Mouse (Mus musculus) hindbrain, postnatal 0 days (tissue): ENCODE results near the gene Slc45a1. TPM values are rescaled to one million over a fixed set of nuclear protein-coding genes. Genes with fewer than 3 reads are reported as not detected.

ENCODE experiments used
- ATAC-seq: fragments of 200-750 bp; cut with Nextera tagmentation; 2 replicates; pipeline ENCODE4 v1.8.0; 2017; ENCODE audit warnings: mild to moderate bottlenecking, moderate TSS enrichment, moderate library complexity
- DNase-seq: peaks from one replicate; pipeline ENCODE4 v3.0.0-alpha.2; 2015; ENCODE audit warnings: low spot score
- H3K27ac ChIP-seq: fragments of 300-500 bp; sonication (generic); 2 replicates; pipeline ENCODE4 v1.5.1; 2014; ENCODE audit warnings: mild to moderate bottlenecking
- H3K27me3 ChIP-seq: fragments of 300-500 bp; sonication (generic); 2 replicates; pipeline ENCODE4 v1.6.1; 2014; ENCODE audit warnings: low read length, mixed read lengths; ENCODE audit not compliant: insufficient read depth
- H3K36me3 ChIP-seq: fragments of 300-500 bp; sonication (generic); 2 replicates; pipeline ENCODE4 v1.6.1; 2014; ENCODE audit warnings: low read length, mixed read lengths; ENCODE audit not compliant: insufficient read depth
- H3K4me1 ChIP-seq: fragments of 300-500 bp; sonication (generic); 2 replicates; pipeline ENCODE4 v1.6.1; 2014; ENCODE audit warnings: antibody characterized with exemption, low read length, mixed read lengths; ENCODE audit not compliant: insufficient read depth
- H3K4me2 ChIP-seq: fragments of 300-500 bp; sonication (generic); 2 replicates; pipeline ENCODE4 v1.6.1; 2014; ENCODE audit warnings: low read depth, mild to moderate bottlenecking, low read length, moderate library complexity, mixed read lengths
- H3K4me3 ChIP-seq: fragments of 300-500 bp; sonication (generic); 2 replicates; pipeline ENCODE4 v1.5.1; 2014; ENCODE audit warnings: low read length
- H3K9ac ChIP-seq: fragments of 300-500 bp; sonication (generic); replicated peaks from 2 replicates; pipeline ENCODE4 v1.6.1; 2014; ENCODE audit warnings: mild to moderate bottlenecking, low read length, moderate library complexity, mixed read lengths
- H3K9me3 ChIP-seq: fragments of 300-500 bp; sonication (generic); 2 replicates; pipeline ENCODE4 v1.6.1; 2016; ENCODE audit warnings: low read length, mixed read lengths
- CTCF ChIP-seq: IDR thresholded peaks from 2 replicates; pipeline ENCODE4 v1.5.1; 2016; ENCODE audit warnings: antibody characterized with exemption, control low read depth, low read depth
- WGBS: fragments of 180-500 bp; shearing (Covaris S2); extraction: QIAGEN DNeasy Blood & Tissue Kit; methylation state at CpG from one replicate; pipeline ENCODE4 v1.1.7; 2014; 5-methylcytosine and 5-hydroxymethylcytosine counted together
- polyA plus RNA-seq: library from polyadenylated mRNA; unstranded; fragments of >200 nt; fragmentation: Nextera tagmentation; extraction: Ambion mirVana; gene quantifications from 2 replicates; pipeline ENCODE4 v1.2.1, GENCODE M21; 2015
- total RNA-seq: library from RNA; depleted of rRNA; stranded (reverse); fragments of >200 nt; gene quantifications from 2 replicates; pipeline ENCODE4 v1.2.3, GENCODE M21; 2014

The Slc45a1 gene
- total and polyA plus RNA-seq, 2 experiments from 2014 or later = 47.5 to 49.6 TPM

DNA sequence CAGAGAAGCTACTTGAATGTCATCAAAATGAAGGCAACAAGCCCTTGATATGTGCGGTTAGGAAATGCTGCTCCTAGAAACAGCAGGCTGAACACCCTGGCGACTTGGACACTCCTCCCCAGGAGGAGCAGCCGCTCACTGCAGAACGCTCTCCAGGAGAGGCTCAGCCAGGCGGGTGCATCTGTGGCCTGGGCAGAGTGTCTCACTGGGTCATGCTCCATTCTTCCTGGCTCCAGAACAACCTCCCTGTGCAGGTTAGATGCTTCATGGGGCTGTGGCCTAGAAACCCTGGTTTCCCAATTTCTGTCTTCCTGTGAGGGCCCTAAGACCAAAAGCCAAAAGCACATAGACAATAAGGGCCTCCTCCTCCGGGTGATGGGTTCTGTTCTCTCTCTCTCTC, 15.3 kb downstream of the Slc45a1 start:
- Histone ChIP-seq H3K36me3 (peaks cover 7% of the 10 kb centered on the region; the same call in 1 of the 2 replicates), H3K4me2 (no peak overlapping the region), H3K4me1 (no peaks in the 10 kb centered on the region), H3K27me3 (no peaks in the 10 kb centered on the region), H3K27ac (no peak overlapping the region), H3K9ac (no peak overlapping the region), H3K4me3 (no peak overlapping the region), H3K9me3 (no peaks in the 10 kb centered on the region)
- no peak for DNase-seq
- ATAC-seq = no peak
- TF ChIP-seq CTCF = no peak
- WGBS = 79% methylated on average over 6 of the region's 6 CpGs

DNA sequence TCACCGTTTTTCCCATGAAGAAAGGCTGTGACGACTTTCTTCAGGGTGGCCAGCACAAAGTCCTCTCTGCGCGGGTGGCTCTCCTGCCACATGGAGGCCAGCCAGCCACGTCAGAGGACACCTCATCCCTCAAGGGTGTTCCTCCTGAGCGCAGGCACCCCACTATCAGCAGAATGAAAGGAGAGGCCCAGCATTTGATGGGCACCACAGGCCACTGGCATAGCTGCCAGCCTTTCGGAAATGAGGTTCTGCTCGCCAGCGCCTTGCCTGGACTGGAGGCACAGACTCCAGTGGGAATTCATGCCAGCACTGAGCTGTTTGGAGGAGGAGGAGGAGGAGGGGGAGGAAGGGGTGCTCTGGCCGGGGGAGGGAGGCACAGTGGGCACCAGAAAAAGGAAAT, 16.4 kb downstream of the Slc45a1 start:
- Histone ChIP-seq H3K36me3 (peaks cover 7% of the 10 kb centered on the region; the same call in 1 of the 2 replicates), H3K4me2 (no peak overlapping the region), H3K27me3 (no peaks in the 10 kb centered on the region), H3K4me3 (no peak overlapping the region), H3K27ac (no peak overlapping the region), H3K9ac (no peak overlapping the region), H3K9me3 (no peaks in the 10 kb centered on the region), H3K4me1 (no peaks in the 10 kb centered on the region)
- TF ChIP-seq CTCF = no peak
- WGBS = 76% methylated on average over 10 of the region's 10 CpGs
- ATAC-seq (no peak), DNase-seq (no peak)

DNA sequence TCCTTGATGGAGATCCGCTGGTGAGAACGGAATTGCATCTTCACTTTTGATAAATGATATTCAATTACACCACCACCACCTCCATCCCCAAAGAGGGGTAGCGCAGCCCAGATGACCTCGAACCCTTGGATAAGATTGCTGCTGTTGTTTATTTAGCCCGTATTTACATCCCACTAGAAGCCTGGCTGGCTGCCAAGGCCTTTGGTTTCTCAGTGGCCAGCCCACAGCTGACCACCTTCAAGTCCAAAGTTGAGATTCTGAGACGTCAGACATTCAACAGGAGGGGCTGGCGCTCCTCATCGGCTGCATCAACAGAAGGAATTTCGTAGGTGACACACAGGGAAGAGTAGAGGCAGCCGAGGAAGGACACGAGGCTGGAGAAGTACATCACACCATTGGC, 22.7 kb downstream of the Slc45a1 start:
- no peaks in the 10 kb centered on the region for H3K36me3 ChIP-seq
- no peak overlapping the region for H3K4me2 ChIP-seq
- no peak overlapping the region for H3K9ac ChIP-seq
- no peak for TF ChIP-seq CTCF
- no peak overlapping the region for H3K4me3 ChIP-seq
- H3K4me1 ChIP-seq = no peaks in the 10 kb centered on the region
- DNase-seq = no peak
- H3K9me3 ChIP-seq = no peaks in the 10 kb centered on the region
- WGBS = 76% methylated on average over 11 of the region's 11 CpGs
- no peaks in the 10 kb centered on the region for H3K27me3 ChIP-seq
- no peak for ATAC-seq
- H3K27ac ChIP-seq = no peak overlapping the region

DNA sequence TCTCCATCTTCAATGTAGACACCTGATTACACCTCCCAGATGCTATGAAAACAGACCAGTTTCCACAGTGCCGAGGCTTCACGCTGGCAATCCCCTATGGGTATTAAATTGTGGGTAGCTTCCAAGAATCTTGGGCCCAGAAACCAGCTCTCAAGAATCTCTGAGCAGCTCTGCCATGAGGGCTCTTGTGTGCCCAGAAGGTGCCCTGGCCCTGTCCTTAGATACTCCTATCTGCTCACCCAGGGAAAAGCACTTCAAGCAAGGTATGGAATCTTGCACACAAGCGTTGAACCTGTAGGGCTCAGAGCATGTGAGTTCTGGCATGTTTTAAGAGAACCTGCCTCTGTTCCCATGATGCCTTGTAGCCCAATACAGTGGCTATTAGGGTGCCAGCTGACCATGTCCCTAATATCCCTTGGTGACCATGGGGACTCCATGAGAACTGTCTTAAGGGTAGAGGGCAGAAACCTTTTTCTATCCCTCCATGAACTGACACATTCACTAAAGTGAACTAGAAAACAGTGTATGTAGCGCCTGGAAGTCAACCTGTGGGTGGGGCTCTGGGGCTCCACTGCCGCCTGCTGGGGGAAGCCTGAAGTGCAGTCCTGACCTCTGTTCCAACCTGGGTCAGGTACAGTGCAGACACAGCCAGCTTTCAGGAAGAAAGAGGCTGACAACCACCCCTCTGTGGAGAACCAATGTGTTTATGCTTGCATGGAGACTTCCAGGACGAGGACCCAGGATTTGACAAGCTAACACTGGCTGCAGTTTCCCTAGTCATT, 25.8 kb downstream of the Slc45a1 start:
- WGBS = 44% methylated on average over 6 of the region's 6 CpGs
- Histone ChIP-seq H3K36me3 (peaks cover 15% of the 10 kb centered on the region; the same call in 1 of the 2 replicates), H3K27me3 (no peaks in the 10 kb centered on the region), H3K4me1 (no peaks in the 10 kb centered on the region), H3K4me3 (no peak overlapping the region), H3K4me2 (no peak overlapping the region), H3K9ac (no peak overlapping the region), H3K9me3 (no peaks in the 10 kb centered on the region), H3K27ac (0 out of 2 replicates have a peak overlapping the region, but pooled peaks have one; percentile 8)
- TF ChIP-seq CTCF = peak; percentile 76
- ATAC-seq = no peak
- DNase-seq = peak; percentile 45

DNA sequence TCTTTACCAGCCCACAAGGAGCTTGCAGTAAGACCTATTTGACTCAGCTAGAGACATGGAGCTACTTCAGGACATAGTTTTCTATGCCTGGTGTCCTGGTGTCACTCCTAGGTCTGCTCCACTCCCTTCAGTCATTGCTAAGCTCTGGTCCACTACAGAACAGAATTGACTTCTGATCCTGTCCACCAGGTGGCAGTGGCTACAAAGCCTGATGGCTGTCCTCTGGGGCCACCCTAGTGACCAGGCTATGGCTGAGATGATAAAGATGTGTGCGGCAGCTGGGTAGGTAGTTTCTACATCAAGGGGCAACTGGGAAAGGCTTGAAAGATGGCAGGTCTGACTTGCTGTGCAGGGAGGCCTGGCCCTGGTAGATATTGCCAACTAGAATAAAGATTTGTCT, 26.5 kb downstream of the Slc45a1 start:
- Histone ChIP-seq H3K36me3 (peaks cover 15% of the 10 kb centered on the region; the same call in 1 of the 2 replicates), H3K9me3 (no peaks in the 10 kb centered on the region), H3K27ac (no peak overlapping the region), H3K9ac (no peak overlapping the region), H3K4me1 (no peaks in the 10 kb centered on the region), H3K4me3 (no peak overlapping the region), H3K27me3 (no peaks in the 10 kb centered on the region), H3K4me2 (no peak overlapping the region)
- DNase-seq = peak; percentile 83
- ATAC-seq = peak; percentile 61
- WGBS = 13% methylated on average over 1 of the region's 1 CpGs
- TF ChIP-seq CTCF = peak; percentile 88

DNA sequence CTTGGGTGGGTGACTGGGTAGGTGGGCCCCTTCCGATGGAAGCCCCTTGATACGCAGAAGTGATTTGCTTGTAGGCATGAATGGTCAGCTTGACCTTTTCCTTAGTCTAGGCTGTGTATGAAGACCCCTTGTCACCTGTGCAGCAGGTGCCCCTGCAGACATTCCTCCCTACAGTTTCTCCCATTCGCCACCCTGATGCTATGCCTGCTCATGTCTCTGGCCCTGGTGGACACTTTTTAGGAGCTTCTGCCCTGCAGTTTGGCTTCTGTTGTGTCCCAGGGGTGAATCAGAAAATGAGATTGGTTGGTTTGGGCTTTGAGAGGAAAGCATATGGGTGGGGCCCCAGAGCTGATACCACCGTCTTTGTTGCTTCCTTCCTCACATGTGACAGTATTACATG, 27.0 kb downstream of the Slc45a1 start:
- Histone ChIP-seq H3K36me3 (peaks cover 15% of the 10 kb centered on the region; the same call in 1 of the 2 replicates), H3K9ac (no peak overlapping the region), H3K27me3 (no peaks in the 10 kb centered on the region), H3K4me2 (no peak overlapping the region), H3K9me3 (no peaks in the 10 kb centered on the region), H3K27ac (no peak overlapping the region), H3K4me1 (no peaks in the 10 kb centered on the region), H3K4me3 (no peak overlapping the region)
- DNase-seq = no peak
- WGBS = 81% methylated on average over 4 of the region's 4 CpGs
- no peak for TF ChIP-seq CTCF
- ATAC-seq = no peak

DNA sequence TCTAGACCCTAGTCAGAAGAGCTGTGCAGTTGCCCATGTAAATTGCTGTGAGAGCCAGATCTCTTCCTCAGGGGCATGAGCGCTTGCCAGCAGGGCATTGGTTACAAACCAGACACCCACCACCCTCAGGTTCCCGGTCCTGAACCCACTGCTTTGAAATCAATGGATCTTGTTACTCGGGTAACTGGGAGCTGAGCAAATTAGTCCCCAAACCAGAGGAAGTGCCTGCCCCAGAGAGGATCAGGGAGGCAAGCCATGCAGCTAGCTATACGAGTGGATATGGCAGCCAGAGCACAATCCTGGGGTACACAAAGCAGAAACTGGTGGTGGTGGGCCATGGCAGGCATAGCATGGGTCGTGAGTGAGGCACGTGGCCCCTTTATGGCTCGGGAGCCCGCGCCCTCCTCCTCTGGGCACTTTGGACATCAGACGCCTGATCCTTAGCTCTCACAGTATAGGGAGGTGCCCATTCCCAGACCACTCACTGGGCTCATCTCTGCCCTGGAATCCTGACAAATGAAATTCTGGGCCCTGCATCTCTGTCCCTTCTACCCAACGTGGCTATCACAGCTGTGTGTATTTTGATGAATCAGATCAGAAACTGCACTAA, 27.7 kb downstream of the Slc45a1 start:
- H3K27me3 ChIP-seq = no peaks in the 10 kb centered on the region
- H3K36me3 ChIP-seq = peaks cover 18% of the 10 kb centered on the region; the same call in 1 of the 2 replicates
- DNase-seq (no peak), ATAC-seq (no peak)
- H3K9ac ChIP-seq = no peak overlapping the region
- WGBS = 62% methylated on average over 11 of the region's 11 CpGs
- no peak overlapping the region for H3K4me2 ChIP-seq
- H3K9me3 ChIP-seq = no peaks in the 10 kb centered on the region
- no peak for TF ChIP-seq CTCF
- no peak overlapping the region for H3K4me3 ChIP-seq
- no peak overlapping the region for H3K27ac ChIP-seq
- no peaks in the 10 kb centered on the region for H3K4me1 ChIP-seq
